Mouse (Mus musculus): ENCODE results near the gene Zscan21. TPM values are rescaled to one million over a fixed set of nuclear protein-coding genes. Genes with fewer than 3 reads are reported as not detected.
"Not testable (repeated sequence)": the region's sequence is repeated elsewhere in the genome, so short reads cannot be mapped to it uniquely, and the experiment has no call there.

The Zscan21 gene
- total and polyA plus RNA-seq, 2 experiments from 2014 or later = 32.9 to 60.4 TPM

- H3K9me3 ChIP-seq (ENCODE audit: low read length) = no peaks in the 10 kb centered on the region
- WGBS = 84% methylated on average over 3 of the region's 3 CpGs
- H3K9ac ChIP-seq = no peak overlapping the region
- H3K36me3 ChIP-seq (ENCODE audit: insufficient read depth) = peaks cover 23% of the 10 kb centered on the region
- H3K4me1 ChIP-seq (ENCODE audit: insufficient read depth) = peaks cover 20% of the 10 kb centered on the region
- no peak overlapping the region for H3K4me2 ChIP-seq (ENCODE audit: low read depth)
- peak; percentile 46; the same call in 1 of the 2 replicates for TF ChIP-seq CTCF (IDR thresholded peaks at IDR 0.05; ENCODE audit: low read depth)
- no peak overlapping the region for H3K4me3 ChIP-seq (ENCODE audit: low read depth, low read length)
- H3K27ac ChIP-seq (ENCODE audit: low read depth, low read length) = no peak overlapping the region
- ATAC-seq = no peak
- DNase-seq = peak; percentile 30
- H3K27me3 ChIP-seq (ENCODE audit: insufficient read depth, low read length) = no peaks in the 10 kb centered on the region
Observed at GRCm38 (mm10) chr5:138090271-138090670, 26.4 kb upstream of the Zscan21 start.

DNA sequence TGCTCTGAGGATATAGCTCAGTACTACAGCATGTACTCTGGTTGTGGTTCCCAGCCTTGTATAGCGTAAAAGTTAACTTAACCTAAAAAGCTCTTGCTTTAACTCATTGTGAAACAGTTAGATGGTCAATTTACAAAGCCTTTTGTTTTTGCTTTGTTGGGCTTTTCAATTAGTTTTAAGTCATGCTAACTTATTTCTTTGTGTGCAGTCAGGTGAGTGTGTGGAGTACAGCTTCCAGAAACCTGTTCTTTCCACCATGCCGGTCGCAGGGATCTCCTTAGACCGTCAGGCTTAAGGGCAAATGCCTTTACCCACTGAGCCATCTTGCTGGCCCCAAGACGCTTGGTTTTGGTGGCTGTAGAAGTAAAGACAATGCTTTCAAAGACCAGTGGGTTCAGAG, 26.0 kb upstream of the Zscan21 start:
- TF ChIP-seq CTCF (IDR thresholded peaks at IDR 0.05; ENCODE audit: low read depth) = no peak
- no peak overlapping the region for H3K27ac ChIP-seq (ENCODE audit: low read depth, low read length)
- 92% methylated on average over 5 of the region's 5 CpGs for WGBS
- H3K36me3 ChIP-seq (ENCODE audit: insufficient read depth) = peaks cover 23% of the 10 kb centered on the region
- no peak for ATAC-seq
- H3K9me3 ChIP-seq (ENCODE audit: low read length) = no peaks in the 10 kb centered on the region
- H3K9ac ChIP-seq = no peak overlapping the region
- peaks cover 20% of the 10 kb centered on the region for H3K4me1 ChIP-seq (ENCODE audit: insufficient read depth)
- no peak overlapping the region for H3K4me3 ChIP-seq (ENCODE audit: low read depth, low read length)
- no peaks in the 10 kb centered on the region for H3K27me3 ChIP-seq (ENCODE audit: insufficient read depth, low read length)
- no peak for DNase-seq
- H3K4me2 ChIP-seq (ENCODE audit: low read depth) = no peak overlapping the region

- 0 out of 2 replicates have a peak, but pooled peaks cover 3% of the 10 kb centered on the region for H3K4me1 ChIP-seq (ENCODE audit: insufficient read depth)
- no peak overlapping the region for H3K4me2 ChIP-seq (ENCODE audit: low read depth)
- ATAC-seq (no peak), DNase-seq (no peak)
- H3K36me3 ChIP-seq (ENCODE audit: insufficient read depth) = peaks cover 33% of the 10 kb centered on the region
- H3K27ac ChIP-seq (ENCODE audit: low read depth, low read length) = no peak overlapping the region
- no peaks in the 10 kb centered on the region for H3K9me3 ChIP-seq (ENCODE audit: low read length)
- TF ChIP-seq CTCF (IDR thresholded peaks at IDR 0.05; ENCODE audit: low read depth) = no peak
- no peak overlapping the region for H3K9ac ChIP-seq
- no peak overlapping the region for H3K4me3 ChIP-seq (ENCODE audit: low read depth, low read length)
- no peaks in the 10 kb centered on the region for H3K27me3 ChIP-seq (ENCODE audit: insufficient read depth, low read length)
- WGBS = 97% methylated on average over 4 of the region's 4 CpGs
Observed at GRCm38 (mm10) chr5:138092771-138093170, 23.9 kb upstream of the Zscan21 start.

GRCm38 (mm10) chr5:138094474-138094873, 22.2 kb upstream of the Zscan21 start:
- WGBS = 94% methylated on average over 6 of the region's 6 CpGs
- ATAC-seq = no peak
- Histone ChIP-seq H3K4me2 (ENCODE audit: low read depth) (no peak overlapping the region), H3K27me3 (ENCODE audit: insufficient read depth, low read length) (no peaks in the 10 kb centered on the region), H3K36me3 (ENCODE audit: insufficient read depth) (peaks cover 50% of the 10 kb centered on the region), H3K27ac (ENCODE audit: low read depth, low read length) (no peak overlapping the region), H3K9me3 (ENCODE audit: low read length) (no peaks in the 10 kb centered on the region), H3K4me1 (ENCODE audit: insufficient read depth) (no peaks in the 10 kb centered on the region), H3K9ac (no peak overlapping the region), H3K4me3 (ENCODE audit: low read depth, low read length) (no peak overlapping the region)
- no peak for TF ChIP-seq CTCF (IDR thresholded peaks at IDR 0.05; ENCODE audit: low read depth)
- DNase-seq = no peak

GRCm38 (mm10) chr5:138104976-138105375, 11.7 kb upstream of the Zscan21 start:
- DNase-seq = no peak
- Histone ChIP-seq H3K36me3 (ENCODE audit: insufficient read depth) (peaks cover 55% of the 10 kb centered on the region), H3K9me3 (ENCODE audit: low read length) (no peaks in the 10 kb centered on the region), H3K4me2 (ENCODE audit: low read depth) (no peak overlapping the region), H3K4me3 (ENCODE audit: low read depth, low read length) (no peak overlapping the region), H3K27me3 (ENCODE audit: insufficient read depth, low read length) (no peaks in the 10 kb centered on the region), H3K27ac (ENCODE audit: low read depth, low read length) (no peak overlapping the region), H3K9ac (no peak overlapping the region), H3K4me1 (ENCODE audit: insufficient read depth) (no peaks in the 10 kb centered on the region)
- TF ChIP-seq CTCF (IDR thresholded peaks at IDR 0.05; ENCODE audit: low read depth) = no peak
- WGBS = 89% methylated on average over 2 of the region's 2 CpGs
- no peak for ATAC-seq

- no peak for ATAC-seq
- no peak overlapping the region for H3K9ac ChIP-seq
Observed at GRCm38 (mm10) chr5:138107130-138107529, 9.6 kb upstream of the Zscan21 start.

DNA sequence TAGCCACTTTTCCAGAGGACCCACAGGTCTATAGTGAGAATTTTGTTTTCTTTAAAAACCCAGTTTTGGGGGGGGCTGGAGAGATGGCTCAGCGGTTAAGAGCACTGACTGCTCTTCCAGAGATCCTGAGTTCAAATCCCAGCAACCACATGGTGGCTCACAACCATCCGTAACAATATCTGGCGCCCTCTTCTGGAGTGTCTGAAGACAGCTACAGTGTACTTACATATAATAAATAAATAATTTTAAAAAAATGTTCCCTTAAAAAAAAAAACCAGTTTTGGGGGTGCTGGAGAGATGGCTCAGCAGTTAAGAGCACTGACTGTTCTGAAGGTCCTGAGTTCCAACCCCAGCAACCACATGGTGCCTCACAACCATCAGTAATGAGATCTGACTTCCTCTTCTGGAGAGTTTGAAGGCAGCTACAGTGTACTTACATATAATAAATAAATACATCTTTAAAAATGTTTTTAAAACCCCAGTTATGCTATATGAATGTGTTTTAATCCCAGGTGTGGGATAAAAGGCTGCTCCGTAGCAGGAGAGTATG, 6.8 kb upstream of the Zscan21 start:
- not testable (repeated sequence) for ATAC-seq; DNase-seq; H3K27me3 ChIP-seq (ENCODE audit: insufficient read depth, low read length); H3K4me3 ChIP-seq (ENCODE audit: low read depth, low read length); H3K4me1 ChIP-seq (ENCODE audit: insufficient read depth); H3K9me3 ChIP-seq (ENCODE audit: low read length); H3K4me2 ChIP-seq (ENCODE audit: low read depth); H3K9ac ChIP-seq; H3K27ac ChIP-seq (ENCODE audit: low read depth, low read length)
- peaks cover 17% of the 10 kb centered on the region; the same call in 1 of the 2 replicates for H3K36me3 ChIP-seq (ENCODE audit: insufficient read depth)
- WGBS = 67% methylated on average over 4 of the region's 4 CpGs

More at GRCm38 (mm10) chr5:138107130-138107529, 9.6 kb upstream of the Zscan21 start:
- Histone ChIP-seq H3K4me2 (ENCODE audit: low read depth) (no peak overlapping the region), H3K27ac (ENCODE audit: low read depth, low read length) (no peak overlapping the region), H3K4me1 (ENCODE audit: insufficient read depth) (no peaks in the 10 kb centered on the region), H3K27me3 (ENCODE audit: insufficient read depth, low read length) (no peaks in the 10 kb centered on the region), H3K4me3 (ENCODE audit: low read depth, low read length) (no peak overlapping the region), H3K36me3 (ENCODE audit: insufficient read depth) (peaks cover 34% of the 10 kb centered on the region), H3K9me3 (ENCODE audit: low read length) (no peaks in the 10 kb centered on the region)
- WGBS = 71% methylated on average over 3 of the region's 3 CpGs
- DNase-seq = no peak
- no peak for TF ChIP-seq CTCF (IDR thresholded peaks at IDR 0.05; ENCODE audit: low read depth)
